Mouse (Mus musculus): ENCODE results near the gene Itgb2l.

Itgb2l gene

DNA sequence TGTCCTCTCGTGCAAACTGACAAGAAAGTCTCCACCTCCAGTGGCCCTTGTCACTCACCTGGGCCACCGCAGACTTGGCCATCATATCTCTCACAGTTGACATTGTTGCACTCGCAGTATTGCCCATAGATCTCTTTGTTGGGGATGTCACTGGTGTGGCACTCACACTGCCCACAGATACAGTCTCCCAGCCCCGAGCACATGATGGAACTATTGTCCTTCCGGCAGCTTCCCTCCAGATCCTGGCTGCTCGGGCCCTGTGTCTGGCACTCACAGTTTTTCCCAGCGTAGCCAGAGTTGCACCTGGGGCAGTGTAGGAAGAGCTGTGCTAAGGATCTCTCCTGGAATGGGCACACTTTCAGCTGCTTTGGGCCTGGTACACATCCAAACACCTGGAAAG is 16.7 kb downstream of the Itgb2l start:
- no peak for DNase-seq

- no peak for DNase-seq
Observed at GRCm38 (mm10) chr16:96425044-96425443, 18.4 kb downstream of the Itgb2l start.

DNA sequence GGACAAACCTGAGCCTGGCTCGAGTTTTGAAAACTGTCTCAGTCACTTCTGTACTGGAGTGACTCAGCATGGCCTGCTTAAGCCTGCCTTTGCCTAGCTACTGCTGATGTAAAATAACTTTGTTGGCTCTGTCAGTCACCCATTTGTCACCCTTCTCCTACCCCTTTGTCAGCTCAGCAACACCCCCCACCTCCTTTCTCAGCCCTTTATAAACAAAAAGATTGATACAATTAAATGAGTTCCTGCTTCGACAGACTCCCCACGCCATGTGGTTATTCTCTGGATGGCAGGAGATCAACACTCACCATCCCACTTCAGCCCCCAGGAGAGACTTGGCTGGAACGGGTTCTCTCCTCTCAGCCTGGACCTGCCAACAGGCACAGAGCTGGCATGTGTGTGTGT is 35.4 kb downstream of the Itgb2l start:
- DNase-seq = peak; percentile 12 to 24

DNA sequence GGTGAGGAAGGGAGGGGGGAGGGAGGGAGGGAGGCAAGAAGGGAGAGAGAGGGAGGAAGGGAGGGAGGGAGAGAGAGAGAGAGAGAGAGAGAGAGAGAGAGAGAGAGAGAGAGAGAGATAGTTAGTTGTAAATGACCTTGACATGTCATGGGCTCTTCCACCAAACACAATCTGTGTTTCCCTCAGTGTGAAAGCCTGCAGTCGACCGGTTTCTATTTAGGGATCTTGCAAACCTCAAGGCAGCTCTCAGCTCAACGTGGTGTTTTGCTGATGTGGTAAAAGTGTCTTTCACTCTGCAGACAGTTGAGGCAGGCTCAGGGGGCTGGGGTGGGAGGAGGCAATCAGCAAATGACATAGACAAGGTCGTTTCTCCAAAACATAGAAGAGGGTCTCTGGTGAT is 37.1 kb downstream of the Itgb2l start:
- DNase-seq = no peak

- DNase-seq = no peak
Observed at GRCm38 (mm10) chr16:96402294-96402693, 41.1 kb downstream of the Itgb2l start.

DNA sequence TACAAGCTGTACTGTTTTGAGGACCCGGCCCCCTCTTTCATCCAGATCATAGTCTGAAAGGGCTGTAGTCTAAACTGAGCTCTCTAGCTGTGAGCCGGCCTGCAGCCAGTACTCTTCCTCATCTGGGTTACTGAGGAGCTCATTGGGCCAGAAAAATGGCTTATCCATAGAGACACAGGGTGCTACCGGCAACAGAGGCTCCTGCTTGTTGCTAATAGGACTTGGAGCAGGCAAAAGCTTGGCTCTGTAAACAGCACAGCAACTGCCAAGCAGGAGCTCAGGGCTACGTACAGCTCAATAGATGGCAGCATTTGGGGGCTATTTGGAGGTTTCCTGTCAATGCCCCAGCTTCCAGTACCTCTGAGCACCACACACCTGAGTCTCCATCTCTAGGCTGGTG is 43.4 kb downstream of the Itgb2l start:
- no peak for DNase-seq

DNA sequence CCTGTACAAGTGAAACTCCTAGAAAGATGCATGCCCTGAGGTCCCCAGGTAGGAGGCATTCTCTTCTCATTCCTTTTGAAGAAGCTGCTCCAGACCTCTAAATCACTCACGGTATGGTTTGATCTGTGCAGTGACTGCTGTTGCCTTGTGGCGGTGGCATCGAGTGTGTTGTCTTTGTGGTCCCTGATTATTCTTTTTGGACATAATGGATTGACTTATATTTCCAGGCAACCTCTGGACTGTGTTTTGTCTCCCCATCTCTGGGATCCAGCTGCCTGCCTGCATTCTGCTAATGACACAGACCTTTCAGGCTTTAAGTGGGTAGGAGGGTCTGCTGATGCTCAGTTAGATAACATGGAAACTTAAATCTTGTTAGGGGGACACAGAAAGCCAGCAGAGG is 44.6 kb downstream of the Itgb2l start:
- no peak for DNase-seq

GRCm38 (mm10) chr16:96396013-96396650 is 47.3 kb downstream of the Itgb2l start:
- no peak for DNase-seq

DNA sequence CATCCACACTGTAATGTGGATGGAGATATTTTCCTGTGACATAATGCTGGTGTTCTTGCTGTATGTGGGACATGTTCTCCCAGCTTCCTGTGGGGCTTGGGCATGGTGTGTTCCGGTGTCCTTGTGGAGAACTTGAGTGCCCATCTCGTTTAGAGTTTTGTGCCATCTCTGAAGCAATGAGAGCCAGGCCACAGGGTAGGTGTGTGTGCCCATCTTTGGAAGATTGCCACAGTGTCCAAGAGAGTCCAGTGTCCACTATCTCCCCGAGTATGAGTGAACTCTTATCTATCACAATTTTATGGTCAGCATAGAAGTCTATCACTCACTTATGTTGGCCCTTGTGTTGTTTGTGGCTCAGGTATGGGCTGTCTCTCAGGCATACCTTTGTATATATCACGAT is 47.9 kb downstream of the Itgb2l start:
- no peak for DNase-seq

GRCm38 (mm10) chr16:96391070-96391469 is 52.3 kb downstream of the Itgb2l start:
- DNase-seq = no peak

GRCm38 (mm10) chr16:96388481-96388880 is 54.9 kb downstream of the Itgb2l start:
- DNase-seq = no peak

DNA sequence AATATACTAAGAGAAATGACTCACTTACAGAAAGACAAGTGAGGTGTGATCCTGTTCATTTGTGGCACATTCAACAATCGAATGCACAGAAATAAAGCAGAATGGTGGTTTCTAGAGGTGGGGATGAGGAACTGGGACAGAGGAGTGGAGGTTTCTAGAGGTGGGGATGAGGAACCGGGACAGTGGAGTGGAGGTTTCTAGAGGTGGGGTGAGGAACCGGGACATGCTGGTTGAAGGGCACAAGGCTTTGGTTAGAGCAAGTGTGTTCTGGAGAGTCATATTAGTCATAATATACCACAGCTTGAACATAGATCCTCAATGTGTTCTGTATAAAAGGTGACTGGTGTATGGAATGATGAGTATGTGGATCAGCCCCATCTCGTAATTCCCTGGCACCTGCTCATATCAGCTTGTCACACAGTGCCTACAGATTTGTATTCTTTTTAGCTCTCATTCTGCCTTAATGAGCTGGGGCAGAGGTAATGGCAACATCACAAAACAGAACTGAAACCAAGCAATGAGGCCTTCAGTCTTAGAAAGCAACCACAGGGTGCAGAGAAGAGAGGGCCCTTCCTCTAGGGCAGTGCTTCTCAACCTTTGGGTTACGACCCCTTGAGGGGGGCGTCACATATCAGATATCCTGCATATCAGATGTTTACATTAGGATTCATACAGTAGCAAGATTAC is 55.6 kb downstream of the Itgb2l start:
- DNase-seq = no peak

- no peak for DNase-seq
Observed at GRCm38 (mm10) chr16:96384741-96385140, 58.7 kb downstream of the Itgb2l start.

- DNase-seq = no peak
Observed at GRCm38 (mm10) chr16:96382496-96383181, 60.8 kb downstream of the Itgb2l start.

- no peak for DNase-seq
Observed at GRCm38 (mm10) chr16:96381435-96381834, 62.0 kb downstream of the Itgb2l start.

GRCm38 (mm10) chr16:96378111-96378510 is 65.3 kb downstream of the Itgb2l start:
- no peak for DNase-seq

- DNase-seq = peak; percentile 61 to 72
Observed at GRCm38 (mm10) chr16:96376342-96376741, 67.1 kb downstream of the Itgb2l start.

DNA sequence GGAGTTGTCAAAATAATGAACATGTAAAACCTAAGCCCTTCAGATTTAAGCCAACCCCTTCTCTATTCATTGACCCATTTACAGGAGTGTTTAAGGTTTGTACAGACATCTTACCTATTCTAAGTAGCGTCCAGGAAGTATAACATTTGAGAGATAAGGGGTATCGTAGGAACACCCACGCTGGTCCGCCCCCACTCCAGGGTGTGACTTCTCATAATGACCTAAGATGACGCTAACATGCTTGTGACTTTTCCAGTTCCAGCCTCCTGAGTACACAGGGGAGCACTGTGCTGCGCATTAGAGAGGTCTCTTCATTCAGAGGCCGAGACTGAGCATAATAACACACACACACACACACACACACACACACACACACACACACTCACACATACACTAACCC is 67.9 kb downstream of the Itgb2l start:
- no peak for DNase-seq

GRCm38 (mm10) chr16:96372752-96373118 is 70.7 kb downstream of the Itgb2l start:
- DNase-seq = no peak
